Mouse (Mus musculus) olfactory bulb, adult 2 months (tissue): ENCODE results near the gene Ppm1h.

ENCODE experiments used
- CTCF ChIP-seq: fragments of 200-500 bp; IDR thresholded peaks from 2 replicates; pipeline ENCODE4 v1.5.1; 2012; ENCODE audit warnings: low read depth, mild to moderate bottlenecking, low read length, moderate library complexity; ENCODE audit not compliant: insufficient read depth
- POLR2A ChIP-seq: fragments of 200-500 bp; IDR thresholded peaks from 2 replicates; pipeline ENCODE4 v1.6.1; 2012; ENCODE audit warnings: mild to moderate bottlenecking, low read depth, low read length, moderate library complexity; ENCODE audit not compliant: insufficient read depth

GRCm38 (mm10) chr10:122770337-122770736, 91.8 kb downstream of the Ppm1h start:
- TF ChIP-seq CTCF = no peak
- TF ChIP-seq POLR2A = no peak
